Mouse (Mus musculus) myocyte (in vitro differentiated cells): ENCODE data around the gene Kank1. TPM values are rescaled to one million over a fixed set of nuclear protein-coding genes. Genes with fewer than 3 reads are reported as not detected.

Experiments
- H3K27me3 ChIP-seq: one replicate; pipeline ENCODE4 v1.6.1; 2011; ENCODE audit not compliant: control insufficient read depth, insufficient read depth, insufficient read length
- H3K36me3 ChIP-seq: one replicate; pipeline ENCODE4 v1.6.1; 2011; ENCODE audit not compliant: control insufficient read depth, insufficient read depth
- H3K4me2 ChIP-seq: one replicate; pipeline ENCODE4 v1.6.1; 2011; ENCODE audit warnings: low read depth, control low read depth
- H3K4me3 ChIP-seq: one replicate; pipeline ENCODE4 v1.5.1; 2011; ENCODE audit warnings: mild to moderate bottlenecking, control low read depth, moderate library complexity
- H3K79me2 ChIP-seq: one replicate; pipeline ENCODE4 v1.6.1; 2011; ENCODE audit not compliant: control insufficient read depth, insufficient read depth
- H3ac ChIP-seq: one replicate; pipeline ENCODE4 v1.6.1; 2011; ENCODE audit not compliant: control insufficient read depth, insufficient read length
- CEBPB ChIP-seq: IDR thresholded peaks from 2 replicates; pipeline ENCODE4 v1.6.1; 2011; ENCODE audit warnings: mild to moderate bottlenecking, moderate library complexity; ENCODE audit not compliant: poor library complexity, insufficient read depth, severe bottlenecking
- E2F4 ChIP-seq: IDR thresholded peaks from one replicate; pipeline ENCODE4 v1.6.1; 2011; ENCODE audit warnings: mild to moderate bottlenecking, control low read depth, moderate library complexity; ENCODE audit not compliant: insufficient read depth
- MAX ChIP-seq: IDR thresholded peaks from one replicate; pipeline ENCODE4 v1.6.1; 2011; ENCODE audit warnings: low read depth, mild to moderate bottlenecking, control low read depth
- MYOD1 ChIP-seq, 3 experiments: IDR thresholded peaks; one replicate each; pipeline ENCODE4 v1.6.1; 2011; ENCODE audit warnings: control low read depth in 2 of 3, low read depth in 2 of 3, mild to moderate bottlenecking in 2 of 3, moderate library complexity in 1 of 3; ENCODE audit not compliant: insufficient read length in 2 of 3, control insufficient read depth in 1 of 3
- MYOG ChIP-seq, 3 experiments: IDR thresholded peaks; one replicate each; pipeline ENCODE4 v1.6.1; 2011; ENCODE audit warnings: control low read depth in 2 of 3, low read depth in 2 of 3, mild to moderate bottlenecking in 2 of 3; ENCODE audit not compliant: insufficient read length in 2 of 3, control insufficient read depth in 1 of 3, insufficient read depth in 1 of 3
- POLR2A ChIP-seq: IDR thresholded peaks from one replicate; pipeline ENCODE4 v1.6.1; 2011; ENCODE audit warnings: low read depth, mild to moderate bottlenecking, control low read depth, moderate library complexity; ENCODE audit not compliant: insufficient read length
- POLR2AphosphoS2 ChIP-seq: IDR thresholded peaks from one replicate; pipeline ENCODE4 v1.6.1; 2011; ENCODE audit warnings: low read depth, control low read depth; ENCODE audit not compliant: insufficient read length
- REST ChIP-seq: IDR thresholded peaks from one replicate; pipeline ENCODE4 v1.6.1; 2011; ENCODE audit warnings: mild to moderate bottlenecking, control low read depth, moderate library complexity; ENCODE audit not compliant: insufficient read depth, insufficient read length
- SRF ChIP-seq: IDR thresholded peaks from one replicate; pipeline ENCODE4 v1.6.1; 2011; ENCODE audit warnings: low read depth; ENCODE audit not compliant: control insufficient read depth, insufficient read length
- TCF12 ChIP-seq: IDR thresholded peaks from one replicate; pipeline ENCODE4 v1.6.1; 2011; ENCODE audit warnings: mild to moderate bottlenecking, control low read depth; ENCODE audit not compliant: poor library complexity, insufficient read depth, severe bottlenecking
- TCF3 ChIP-seq: IDR thresholded peaks from one replicate; pipeline ENCODE4 v1.6.1; 2011; ENCODE audit warnings: low read depth, control low read depth; ENCODE audit not compliant: insufficient read length
- USF1 ChIP-seq: IDR thresholded peaks from one replicate; pipeline ENCODE4 v1.6.1; 2011; ENCODE audit warnings: low read depth, mild to moderate bottlenecking, control low read depth, moderate library complexity
- polyA plus RNA-seq: library from polyadenylated mRNA; unstranded; fragments of >200 nt; fragmentation: generic; extraction: Trizol; gene quantifications from one replicate; pipeline ENCODE4 v1.2.1, GENCODE M21; 2012; ENCODE audit warnings: missing spikeins

Kank1 gene
- polyA plus RNA-seq, 1 experiment: 4.3 TPM

GRCm38 (mm10) chr19:25431909-25432308 is 195.1 kb downstream of the Kank1 start:
- Histone ChIP-seq H3K36me3 (no peaks in the 10 kb centered on the region), H3K4me3 (no peak overlapping the region), H3K27me3 (no peaks in the 10 kb centered on the region), H3K4me2 (no peak overlapping the region), H3ac (no peak overlapping the region), H3K79me2 (no peaks in the 10 kb centered on the region)
- TF ChIP-seq TCF3: no peak
- no peak for TF ChIP-seq MAX
- no peak for TF ChIP-seq MYOD1 (IDR thresholded peaks at IDR 0.05; ENCODE audit: control insufficient read depth in 1 of 3, insufficient read length in 2 of 3, low read depth in 2 of 3)
- no peak for TF ChIP-seq POLR2AphosphoS2
- TF ChIP-seq USF1: no peak
- no peak for TF ChIP-seq E2F4
- no peak for TF ChIP-seq REST

- H3K79me2 ChIP-seq: no peaks in the 10 kb centered on the region
- H3K4me3 ChIP-seq: no peak overlapping the region
- no peaks in the 10 kb centered on the region for H3K27me3 ChIP-seq
- TF ChIP-seq E2F4 (no peak), MYOD1 (IDR thresholded peaks at IDR 0.05; ENCODE audit: control insufficient read depth in 1 of 3, insufficient read length in 2 of 3, low read depth in 2 of 3) (peak; percentile 63 to 90 (median 63)), REST (no peak), MYOG (IDR thresholded peaks at IDR 0.05; ENCODE audit: control insufficient read depth in 1 of 3, insufficient read depth in 1 of 3, insufficient read length in 2 of 3, low read depth in 2 of 3) (peak; percentile 47 to 93 (median 89)), TCF3 (peak; percentile 78), TCF12 (peak; percentile 82)
- no peak overlapping the region for H3K4me2 ChIP-seq
- H3ac ChIP-seq: no peak overlapping the region
- H3K36me3 ChIP-seq: no peaks in the 10 kb centered on the region
These were observed 196.5 kb downstream of the Kank1 start for GRCm38 (mm10) chr19:25433169-25433690.

DNA sequence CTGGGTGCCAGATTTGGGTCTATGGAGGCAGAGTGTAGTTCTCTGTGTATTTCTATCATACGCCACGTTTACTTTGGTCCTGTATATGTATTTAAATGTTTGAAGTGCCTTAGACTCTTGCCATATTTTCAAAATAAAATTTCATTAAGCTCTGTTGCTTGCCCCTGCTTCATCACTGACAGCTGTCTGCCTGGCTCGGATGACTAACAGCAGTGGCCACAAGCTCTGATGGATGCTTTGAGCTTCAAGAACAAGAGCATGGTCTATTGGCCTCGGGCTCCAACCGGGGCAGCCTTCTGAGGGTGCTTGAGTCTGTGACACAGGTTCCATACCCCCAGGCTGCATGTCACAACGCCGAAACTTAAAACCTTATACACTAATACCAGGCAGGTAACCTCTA is 197.6 kb downstream of the Kank1 start:
- Histone ChIP-seq H3ac (no peak overlapping the region), H3K4me3 (no peak overlapping the region), H3K27me3 (no peaks in the 10 kb centered on the region), H3K79me2 (no peaks in the 10 kb centered on the region), H3K36me3 (no peaks in the 10 kb centered on the region), H3K4me2 (no peak overlapping the region)
- TF ChIP-seq MYOD1 (IDR thresholded peaks at IDR 0.05; ENCODE audit: control insufficient read depth in 1 of 3, insufficient read length in 2 of 3, low read depth in 2 of 3): peak in 2 of 3 experiments; percentile 42 to 55
- no peak for TF ChIP-seq POLR2AphosphoS2
- TF ChIP-seq TCF12: no peak
- no peak for TF ChIP-seq POLR2A
- TF ChIP-seq SRF: no peak
- TF ChIP-seq MYOG (IDR thresholded peaks at IDR 0.05; ENCODE audit: control insufficient read depth in 1 of 3, insufficient read depth in 1 of 3, insufficient read length in 2 of 3, low read depth in 2 of 3): peak in 2 of 3 experiments; percentile 33 to 66
- TF ChIP-seq MAX: no peak
- TF ChIP-seq E2F4: no peak
- no peak for TF ChIP-seq REST
- no peak for TF ChIP-seq USF1
- no peak for TF ChIP-seq CEBPB
- no peak for TF ChIP-seq TCF3

- Histone ChIP-seq H3K36me3 (no peaks in the 10 kb centered on the region), H3K27me3 (no peaks in the 10 kb centered on the region), H3K4me2 (no peak overlapping the region), H3ac (no peak overlapping the region), H3K4me3 (no peak overlapping the region), H3K79me2 (no peaks in the 10 kb centered on the region)
- TF ChIP-seq TCF12 (no peak), POLR2AphosphoS2 (no peak), MAX (no peak), TCF3 (no peak), SRF (no peak), E2F4 (no peak)
These were observed 198.0 kb downstream of the Kank1 start for GRCm38 (mm10) chr19:25434795-25435194.

GRCm38 (mm10) chr19:25435412-25435811 is 198.6 kb downstream of the Kank1 start:
- Histone ChIP-seq H3K4me3 (no peak overlapping the region), H3K36me3 (no peaks in the 10 kb centered on the region), H3K79me2 (no peaks in the 10 kb centered on the region), H3K4me2 (no peak overlapping the region), H3ac (no peak overlapping the region), H3K27me3 (no peaks in the 10 kb centered on the region)
- TF ChIP-seq MYOG (IDR thresholded peaks at IDR 0.05; ENCODE audit: control insufficient read depth in 1 of 3, insufficient read depth in 1 of 3, insufficient read length in 2 of 3, low read depth in 2 of 3): no peak
- TF ChIP-seq SRF: no peak
- no peak for TF ChIP-seq POLR2A
- TF ChIP-seq USF1: no peak
- TF ChIP-seq POLR2AphosphoS2: no peak
- TF ChIP-seq E2F4: no peak
- TF ChIP-seq TCF12: no peak
- TF ChIP-seq CEBPB: no peak
- TF ChIP-seq TCF3: no peak
- no peak for TF ChIP-seq MYOD1 (IDR thresholded peaks at IDR 0.05; ENCODE audit: control insufficient read depth in 1 of 3, insufficient read length in 2 of 3, low read depth in 2 of 3)
- no peak for TF ChIP-seq REST
- no peak for TF ChIP-seq MAX
